Mouse (Mus musculus): ENCODE data around the gene Olfr642. TPM values are rescaled to one million over a fixed set of nuclear protein-coding genes. Genes with fewer than 3 reads are reported as not detected.

Gene Olfr642
- polyA plus RNA-seq, 1 experiment from 2014 or later: not detected

- Histone ChIP-seq H3K27ac (no peak within 1 kb of the TSS), H3K27me3 (no peaks in the 10 kb centered on the region), H3K36me3 (no peaks in the 10 kb centered on the region), H3K4me3 (no peak within 1 kb of the TSS), H3K9ac (no peak within 1 kb of the TSS), H3K9me3 (no peaks in the 10 kb centered on the region), H3K4me1 (no peaks in the 10 kb centered on the region), H3K4me2 (no peak within 1 kb of the TSS)
- no peak for ATAC-seq (ENCODE audit: insufficient number of reproducible peaks, low FRiP score, low TSS enrichment, low read depth)
Measured at GRCm38 (mm10) chr7:103998446-103998845, 54.0 kb downstream of the Olfr642 start, which contains the start of gene Olfr638. Gene Olfr638 (plus strand): TSS chr7:103998746.

Other genes with a start within 250 kb of the Olfr642 start
- 3,412 and 3,951 TPM in 2 replicates for gene Hbb-bt, start 238.7 kb downstream of the Olfr642 start, polyA plus RNA-seq (2015; fragmentation: Nextera tagmentation; extraction: Ambion mirVana)
- 10,346 and 10,923 TPM in 2 replicates for gene Hbb-bs, start 224.6 kb downstream of the Olfr642 start, polyA plus RNA-seq (2015; fragmentation: Nextera tagmentation; extraction: Ambion mirVana)
- gene Hbb-bh2, start 212.1 kb downstream of the Olfr642 start, polyA plus RNA-seq (2015; fragmentation: Nextera tagmentation; extraction: Ambion mirVana): not detected in 2 replicates
- 3.2 and 5.3 TPM in 2 replicates for gene Hbb-bh1, start 209.5 kb downstream of the Olfr642 start, polyA plus RNA-seq (2015; fragmentation: Nextera tagmentation; extraction: Ambion mirVana)
- 236 and 533 TPM in 2 replicates for gene Hbb-y, start 199.4 kb downstream of the Olfr642 start, polyA plus RNA-seq (2015; fragmentation: Nextera tagmentation; extraction: Ambion mirVana)
- not detected in 2 replicates for gene Olfr66, start 166.4 kb downstream of the Olfr642 start, polyA plus RNA-seq (2015; fragmentation: Nextera tagmentation; extraction: Ambion mirVana)
- gene Olfr64, start 158.2 kb downstream of the Olfr642 start, polyA plus RNA-seq (2015; fragmentation: Nextera tagmentation; extraction: Ambion mirVana): not detected in 2 replicates
- gene Olfr65, start 149.2 kb downstream of the Olfr642 start, polyA plus RNA-seq (2015; fragmentation: Nextera tagmentation; extraction: Ambion mirVana): not detected in 2 replicates
- gene Olfr631, start 123.8 kb downstream of the Olfr642 start, polyA plus RNA-seq (2015; fragmentation: Nextera tagmentation; extraction: Ambion mirVana): not detected in 2 replicates
- not detected in 2 replicates for gene Olfr632, start 118.3 kb downstream of the Olfr642 start, polyA plus RNA-seq (2015; fragmentation: Nextera tagmentation; extraction: Ambion mirVana)
- not detected in 2 replicates for gene Olfr633, start 108.2 kb downstream of the Olfr642 start, polyA plus RNA-seq (2015; fragmentation: Nextera tagmentation; extraction: Ambion mirVana)
- gene Olfr635, start 81.5 kb downstream of the Olfr642 start, polyA plus RNA-seq (2015; fragmentation: Nextera tagmentation; extraction: Ambion mirVana): not detected in 2 replicates
- gene Olfr638, start 53.9 kb downstream of the Olfr642 start, polyA plus RNA-seq (2015; fragmentation: Nextera tagmentation; extraction: Ambion mirVana): not detected in 2 replicates
- gene Olfr639, start 35.4 kb downstream of the Olfr642 start, polyA plus RNA-seq (2015; fragmentation: Nextera tagmentation; extraction: Ambion mirVana): not detected in 2 replicates
- gene Olfr640, start 27.1 kb downstream of the Olfr642 start, polyA plus RNA-seq (2015; fragmentation: Nextera tagmentation; extraction: Ambion mirVana): not detected in 2 replicates
- gene Olfr641, start 17.2 kb downstream of the Olfr642 start, polyA plus RNA-seq (2015; fragmentation: Nextera tagmentation; extraction: Ambion mirVana): not detected in 2 replicates
- not detected in 2 replicates for gene 4930516K23Rik, start 8.8 kb upstream of the Olfr642 start, polyA plus RNA-seq (2015; fragmentation: Nextera tagmentation; extraction: Ambion mirVana)
- not detected in 2 replicates for gene Olfr644, start 19.2 kb upstream of the Olfr642 start, polyA plus RNA-seq (2015; fragmentation: Nextera tagmentation; extraction: Ambion mirVana)
- not detected in 2 replicates for gene Olfr645, start 32.8 kb upstream of the Olfr642 start, polyA plus RNA-seq (2015; fragmentation: Nextera tagmentation; extraction: Ambion mirVana)
- gene Olfr646, start 52.2 kb upstream of the Olfr642 start, polyA plus RNA-seq (2015; fragmentation: Nextera tagmentation; extraction: Ambion mirVana): not detected in 2 replicates
- not detected in 2 replicates for gene Ubqln5, start 77.2 kb upstream of the Olfr642 start, polyA plus RNA-seq (2015; fragmentation: Nextera tagmentation; extraction: Ambion mirVana)
- gene Olfr643, start 84.7 kb upstream of the Olfr642 start, polyA plus RNA-seq (2015; fragmentation: Nextera tagmentation; extraction: Ambion mirVana): not detected in 2 replicates
- not detected in 2 replicates for gene Ubqln3, start 90.6 kb upstream of the Olfr642 start, polyA plus RNA-seq (2015; fragmentation: Nextera tagmentation; extraction: Ambion mirVana)
- gene Ubqlnl, start 97.9 kb upstream of the Olfr642 start, polyA plus RNA-seq (2015; fragmentation: Nextera tagmentation; extraction: Ambion mirVana): not detected in 2 replicates
- not detected in 2 replicates for gene Olfm5, start 112.2 kb upstream of the Olfr642 start, polyA plus RNA-seq (2015; fragmentation: Nextera tagmentation; extraction: Ambion mirVana)
- 0.11 and 0.24 TPM in 2 replicates for gene Olfr648, start 130.7 kb upstream of the Olfr642 start, polyA plus RNA-seq (2015; fragmentation: Nextera tagmentation; extraction: Ambion mirVana)
- not detected in 2 replicates for gene Olfr649, start 143.3 kb upstream of the Olfr642 start, polyA plus RNA-seq (2015; fragmentation: Nextera tagmentation; extraction: Ambion mirVana)
- 0.50 and 0.61 TPM in 2 replicates for gene Trim6, start 166.1 kb upstream of the Olfr642 start, polyA plus RNA-seq (2015; fragmentation: Nextera tagmentation; extraction: Ambion mirVana)
- gene Trim34a, start 191.8 kb upstream of the Olfr642 start, polyA plus RNA-seq (2015; fragmentation: Nextera tagmentation; extraction: Ambion mirVana): 1.8 and 1.9 TPM in 2 replicates
- 0.26 and 0.37 TPM in 2 replicates for gene Trim5, start 235.4 kb upstream of the Olfr642 start, polyA plus RNA-seq (2015; fragmentation: Nextera tagmentation; extraction: Ambion mirVana)